Mouse (Mus musculus) hindbrain, embryonic 16.5 days (tissue): ENCODE results near the gene Gdap2. TPM values are rescaled to one million over a fixed set of nuclear protein-coding genes. Genes with fewer than 3 reads are reported as not detected.
A peak's percentile ranks its signal among the peaks of the same experiment; 100 is the strongest.

ENCODE experiments used
- ATAC-seq: fragments of 200-750 bp; cut with Nextera tagmentation; 2 replicates; pipeline ENCODE4 v1.8.0; 2017; ENCODE audit warnings: moderate TSS enrichment, moderate library complexity
- H3K27ac ChIP-seq: fragments of 300-500 bp; sonication (generic); 2 replicates; pipeline ENCODE4 v1.5.1; 2014; ENCODE audit warnings: low read depth, mild to moderate bottlenecking, control low read depth, low read length, moderate library complexity
- H3K27me3 ChIP-seq: fragments of 300-500 bp; sonication (generic); replicated peaks from 2 replicates; pipeline ENCODE4 v1.6.1; 2014; ENCODE audit warnings: low read length; ENCODE audit not compliant: control insufficient read depth, insufficient read depth
- H3K36me3 ChIP-seq: fragments of 300-500 bp; sonication (generic); 2 replicates; pipeline ENCODE4 v1.6.1; 2014; ENCODE audit warnings: mild to moderate bottlenecking, low read length, moderate library complexity, mixed read lengths; ENCODE audit not compliant: control insufficient read depth, insufficient read depth
- H3K4me1 ChIP-seq: fragments of 300-500 bp; sonication (generic); 2 replicates; pipeline ENCODE4 v1.6.1; 2014; ENCODE audit warnings: low read depth, low read length; ENCODE audit not compliant: control insufficient read depth, insufficient read depth
- H3K4me2 ChIP-seq: fragments of 300-500 bp; sonication (generic); 2 replicates; pipeline ENCODE4 v1.6.1; 2014; ENCODE audit warnings: mild to moderate bottlenecking, low read length, control low read depth, moderate library complexity
- H3K4me3 ChIP-seq: fragments of 300-500 bp; sonication (generic); 2 replicates; pipeline ENCODE4 v1.5.1; 2014; ENCODE audit warnings: mild to moderate bottlenecking, low read length, control low read depth, moderate library complexity
- H3K9ac ChIP-seq: fragments of 300-500 bp; sonication (generic); 2 replicates; pipeline ENCODE4 v1.6.1; 2014; ENCODE audit warnings: low read depth, mild to moderate bottlenecking, control low read depth, low read length, moderate library complexity
- H3K9me3 ChIP-seq: fragments of 300-500 bp; sonication (generic); 2 replicates; pipeline ENCODE4 v1.6.1; 2014; ENCODE audit warnings: mild to moderate bottlenecking, low read length, moderate library complexity; ENCODE audit not compliant: control insufficient read depth
- WGBS: fragments of 180-500 bp; shearing (Covaris S2); extraction: QIAGEN DNeasy Blood & Tissue Kit; methylation state at CpG from one replicate; pipeline ENCODE4 v1.1.7; 2014; 5-methylcytosine and 5-hydroxymethylcytosine counted together
- polyA plus RNA-seq: library from polyadenylated mRNA; unstranded; fragments of >200 nt; fragmentation: Nextera tagmentation; extraction: Ambion mirVana; gene quantifications from 2 replicates; pipeline ENCODE4 v1.2.1, GENCODE M21; 2015

The Gdap2 gene
- polyA plus RNA-seq, 1 experiment from 2014 or later = 39.8 TPM

DNA sequence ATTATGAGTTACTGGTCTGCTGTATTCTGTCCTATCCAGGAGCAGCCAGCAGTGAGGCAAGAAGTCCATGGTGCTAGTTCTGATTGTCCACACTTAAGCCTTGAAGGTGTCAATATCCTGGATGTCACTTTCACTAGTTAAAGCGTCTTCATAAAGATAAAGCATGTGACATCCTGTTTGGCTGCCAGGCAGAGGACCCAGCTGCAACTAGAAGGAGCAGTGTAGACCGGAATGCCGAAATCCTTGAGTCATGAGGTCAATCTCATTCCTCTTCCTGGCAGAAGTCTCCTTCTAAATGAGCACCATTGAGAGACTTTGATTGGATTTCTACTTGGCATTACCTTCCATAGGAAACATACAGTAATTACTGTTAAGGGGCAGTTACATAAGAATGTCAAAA lies 18.3 kb downstream of the Gdap2 start:
- Histone ChIP-seq H3K27ac (no peak overlapping the region), H3K4me3 (no peak overlapping the region), H3K4me1 (no peaks in the 10 kb centered on the region), H3K36me3 (peaks cover 41% of the 10 kb centered on the region), H3K4me2 (no peak overlapping the region), H3K9ac (no peak overlapping the region), H3K9me3 (no peaks in the 10 kb centered on the region), H3K27me3 (no peaks in the 10 kb centered on the region)
- ATAC-seq = no peak
- 86% methylated on average over 3 of the region's 3 CpGs for WGBS

GRCm38 (mm10) chr3:100189444-100189843 lies 27.3 kb downstream of the Gdap2 start:
- H3K4me3 ChIP-seq = no peak overlapping the region
- WGBS = 42% methylated on average over 1 of the region's 1 CpGs
- H3K27ac ChIP-seq = no peak overlapping the region
- H3K27me3 ChIP-seq = no peaks in the 10 kb centered on the region
- H3K4me2 ChIP-seq = no peak overlapping the region
- peaks cover 22% of the 10 kb centered on the region; the same call in 1 of the 2 replicates for H3K36me3 ChIP-seq
- ATAC-seq = peak; percentile 87
- no peak overlapping the region for H3K9ac ChIP-seq
- H3K4me1 ChIP-seq = no peaks in the 10 kb centered on the region
- H3K9me3 ChIP-seq = no peaks in the 10 kb centered on the region

GRCm38 (mm10) chr3:100189861-100190260 lies 27.7 kb downstream of the Gdap2 start:
- ATAC-seq = peak; percentile 69
- Histone ChIP-seq H3K4me1 (no peaks in the 10 kb centered on the region), H3K9ac (no peak overlapping the region), H3K4me2 (no peak overlapping the region), H3K4me3 (no peak overlapping the region), H3K9me3 (no peaks in the 10 kb centered on the region), H3K27ac (no peak overlapping the region), H3K36me3 (peaks cover 20% of the 10 kb centered on the region; the same call in 1 of the 2 replicates), H3K27me3 (no peaks in the 10 kb centered on the region)
- WGBS = 72% methylated on average over 11 of the region's 11 CpGs

GRCm38 (mm10) chr3:100194210-100194609 lies 32.0 kb downstream of the Gdap2 start:
- no peaks in the 10 kb centered on the region for H3K9me3 ChIP-seq
- no peak overlapping the region for H3K4me2 ChIP-seq
- no peak overlapping the region for H3K27ac ChIP-seq
- ATAC-seq = no peak
- H3K4me1 ChIP-seq = no peaks in the 10 kb centered on the region
- no peaks in the 10 kb centered on the region for H3K27me3 ChIP-seq
- H3K4me3 ChIP-seq = no peak overlapping the region
- peaks cover 31% of the 10 kb centered on the region for H3K36me3 ChIP-seq
- WGBS = 63% methylated on average over 5 of the region's 5 CpGs
- no peak overlapping the region for H3K9ac ChIP-seq

- no peaks in the 10 kb centered on the region for H3K27me3 ChIP-seq
- no peak overlapping the region for H3K27ac ChIP-seq
- H3K4me2 ChIP-seq = no peak overlapping the region
- no peaks in the 10 kb centered on the region for H3K4me1 ChIP-seq
- no peak overlapping the region for H3K9ac ChIP-seq
- WGBS = 92% methylated on average over 7 of the region's 7 CpGs
- peaks cover 35% of the 10 kb centered on the region for H3K36me3 ChIP-seq
- H3K4me3 ChIP-seq = no peak overlapping the region
- ATAC-seq = no peak
- H3K9me3 ChIP-seq = no peaks in the 10 kb centered on the region
Observed at GRCm38 (mm10) chr3:100201554-100201953, 39.4 kb downstream of the Gdap2 start.

- peaks cover 18% of the 10 kb centered on the region for H3K36me3 ChIP-seq
- no peaks in the 10 kb centered on the region for H3K27me3 ChIP-seq
- no peak overlapping the region for H3K4me3 ChIP-seq
- H3K27ac ChIP-seq = no peak overlapping the region
- no peaks in the 10 kb centered on the region for H3K4me1 ChIP-seq
- WGBS = 64% methylated on average over 1 of the region's 1 CpGs
- no peak overlapping the region for H3K4me2 ChIP-seq
- H3K9ac ChIP-seq = no peak overlapping the region
- ATAC-seq = no peak
- H3K9me3 ChIP-seq = no peaks in the 10 kb centered on the region
Observed at GRCm38 (mm10) chr3:100206973-100207372, 44.8 kb downstream of the Gdap2 start.

DNA sequence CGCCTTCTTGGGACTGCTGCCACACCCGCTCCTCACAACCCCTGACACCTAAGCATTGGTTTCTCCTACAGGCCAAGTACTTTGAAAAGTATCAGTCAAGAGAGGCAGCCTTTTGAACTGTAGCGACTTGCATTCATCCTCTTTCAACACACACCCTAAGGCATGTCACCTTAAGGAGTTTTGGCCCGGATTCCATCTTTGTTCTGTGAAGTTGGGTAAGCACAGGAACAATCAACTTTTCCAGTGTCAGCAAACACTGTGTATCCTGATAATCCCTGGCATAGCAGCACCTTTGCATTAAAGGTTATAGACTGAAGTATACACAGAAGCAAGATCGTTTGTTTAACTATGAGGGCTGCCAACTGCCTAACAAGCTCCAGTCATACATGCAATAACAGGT lies 53.3 kb downstream of the Gdap2 start:
- Histone ChIP-seq H3K4me1 (no peaks in the 10 kb centered on the region), H3K9me3 (no peaks in the 10 kb centered on the region)
- 88% methylated on average over 5 of the region's 5 CpGs for WGBS

GRCm38 (mm10) chr3:100225326-100225959 lies 63.3 kb downstream of the Gdap2 start:
- Histone ChIP-seq H3K27me3 (no peaks in the 10 kb centered on the region), H3K27ac (no peak overlapping the region), H3K36me3 (no peaks in the 10 kb centered on the region), H3K9ac (no peak overlapping the region), H3K4me3 (no peak overlapping the region), H3K4me2 (no peak overlapping the region), H3K4me1 (no peaks in the 10 kb centered on the region), H3K9me3 (no peaks in the 10 kb centered on the region)
- no peak for ATAC-seq
- 88% methylated on average over 12 of the region's 12 CpGs for WGBS

More for the DNA sequence above, 53.3 kb downstream of the Gdap2 start:
- Histone ChIP-seq H3K27me3 (no peaks in the 10 kb centered on the region), H3K36me3 (no peaks in the 10 kb centered on the region), H3K4me2 (no peak overlapping the region), H3K27ac (no peak overlapping the region), H3K9ac (no peak overlapping the region), H3K4me3 (no peak overlapping the region)
- no peak for ATAC-seq

- Histone ChIP-seq H3K4me3 (no peak overlapping the region), H3K36me3 (no peaks in the 10 kb centered on the region), H3K27me3 (no peaks in the 10 kb centered on the region), H3K9me3 (no peaks in the 10 kb centered on the region), H3K27ac (no peak overlapping the region), H3K9ac (no peak overlapping the region), H3K4me2 (no peak overlapping the region), H3K4me1 (no peaks in the 10 kb centered on the region)
- ATAC-seq = no peak
- WGBS = 81% methylated on average over 1 of the region's 1 CpGs
Observed at GRCm38 (mm10) chr3:100227509-100227908, 65.3 kb downstream of the Gdap2 start.
